Mouse (Mus musculus): Measurements from ENCODE around the gene Ubr4.

Gene Ubr4

DNA sequence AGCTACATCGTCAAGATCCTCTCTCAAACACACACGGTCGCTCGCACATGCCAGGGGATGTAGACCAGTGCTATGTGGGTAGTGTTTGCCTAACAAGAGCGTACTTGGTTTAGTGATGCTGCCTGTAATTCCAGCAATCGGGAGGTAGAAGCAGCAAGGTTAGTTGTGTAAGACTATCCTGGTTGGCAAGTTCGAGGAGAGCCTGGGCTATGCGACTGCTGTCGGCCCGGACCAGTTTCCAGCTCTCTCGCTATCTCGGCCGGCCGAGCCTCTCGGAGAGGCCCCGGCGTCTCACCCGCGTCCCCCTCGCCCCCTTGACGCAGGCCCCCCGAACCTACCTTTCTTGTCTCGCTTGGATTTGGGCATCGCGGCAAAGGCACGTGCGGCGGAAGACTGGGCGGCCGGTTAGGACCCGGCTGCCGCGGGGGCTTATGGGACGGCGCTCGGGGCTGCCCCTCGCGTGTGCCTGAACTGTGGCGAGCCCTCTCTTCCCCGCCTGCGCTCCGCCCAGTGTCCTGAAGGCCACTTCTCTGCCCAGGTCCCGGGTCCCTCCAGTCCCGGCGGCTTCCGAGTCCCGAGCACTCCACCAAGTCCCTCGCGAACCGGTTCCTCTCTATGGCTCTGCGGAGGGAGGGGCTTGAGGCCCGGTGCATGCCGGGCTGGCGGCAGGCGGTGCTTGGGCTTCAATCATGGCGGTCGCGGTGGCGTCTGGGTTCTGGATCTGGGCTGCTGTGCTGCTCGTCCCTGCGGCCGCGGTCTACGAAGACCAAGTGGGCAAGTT is at the start of gene Ubr4, which contains the start of the genes Mrto4 and Emc1:
Gene Ubr4, plus strand, starts transcription at position 679 of the 781 bp plus-strand sequence.
Gene Mrto4, minus strand, starts transcription at position 646 of the 781 bp plus-strand sequence.
Gene Emc1, plus strand, starts transcription at position 657 of the 781 bp plus-strand sequence.
- DNase-seq (ENCODE audit: low spot score in 2 of 2) = peak; percentile 83 to 93

DNA sequence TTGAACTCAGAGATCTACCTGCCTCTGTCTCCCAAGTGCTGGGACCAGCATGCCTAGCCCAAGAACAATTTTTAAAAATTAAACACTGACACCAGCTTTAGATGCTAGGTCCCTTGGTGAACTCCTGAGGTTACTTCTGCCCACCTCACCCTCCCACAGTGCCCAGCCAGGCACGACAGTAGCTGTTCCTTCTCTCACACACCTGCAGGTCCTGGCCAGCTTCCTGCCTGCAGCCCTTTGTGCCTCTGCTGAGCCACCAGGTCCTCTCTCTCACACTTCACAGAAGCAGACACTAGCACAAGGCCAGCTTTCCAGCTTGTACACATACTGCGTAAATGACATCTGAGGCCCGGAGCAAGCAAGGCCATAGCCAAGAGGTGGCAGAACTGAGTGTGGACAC is 46.9 kb upstream of the Ubr4 start:
- DNase-seq (ENCODE audit: low spot score in 2 of 2) = no peak

DNA sequence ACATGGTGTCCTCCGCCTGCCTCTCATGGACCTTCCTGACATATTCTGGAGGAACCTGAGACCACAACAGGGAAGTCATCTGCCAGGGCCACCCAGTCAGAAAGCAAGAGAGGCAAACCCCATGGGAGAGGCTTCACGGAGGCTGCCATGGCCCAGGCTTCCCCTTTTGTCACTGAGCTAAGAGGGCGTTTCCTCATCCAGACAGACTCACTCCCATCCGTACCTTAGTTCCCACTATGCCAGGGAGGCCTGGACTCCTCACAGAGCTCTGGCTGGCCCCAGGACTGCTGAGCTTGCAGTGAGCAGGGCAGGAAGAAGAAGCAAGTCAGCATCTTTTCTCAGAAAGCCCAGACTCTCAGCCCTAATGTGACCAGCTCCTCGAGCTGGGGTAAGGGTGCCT is 44.5 kb upstream of the Ubr4 start:
- peak; percentile 65 to 72 for DNase-seq (ENCODE audit: low spot score in 2 of 2)

DNA sequence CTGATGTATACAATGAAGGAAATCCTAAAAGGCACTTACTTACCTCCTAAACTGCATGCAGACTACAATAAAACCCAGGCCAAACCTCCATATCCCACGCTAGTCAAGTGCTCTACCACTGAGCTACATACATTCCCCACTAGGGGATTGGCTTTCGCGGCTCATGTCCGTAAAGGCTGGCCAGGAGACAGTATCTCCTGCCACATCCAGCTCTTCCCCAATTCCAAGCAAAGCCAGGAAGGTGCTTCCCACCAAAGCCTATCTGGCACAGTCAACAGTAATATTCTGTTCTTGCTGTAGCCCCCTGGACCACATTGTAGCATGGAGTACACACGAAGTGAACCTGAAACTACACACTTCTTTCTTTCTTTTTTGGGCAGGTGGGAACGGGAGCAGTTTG is 42.8 kb upstream of the Ubr4 start:
- peak in 1 of 2 experiments; percentile 60 for DNase-seq (ENCODE audit: low spot score in 2 of 2)

DNA sequence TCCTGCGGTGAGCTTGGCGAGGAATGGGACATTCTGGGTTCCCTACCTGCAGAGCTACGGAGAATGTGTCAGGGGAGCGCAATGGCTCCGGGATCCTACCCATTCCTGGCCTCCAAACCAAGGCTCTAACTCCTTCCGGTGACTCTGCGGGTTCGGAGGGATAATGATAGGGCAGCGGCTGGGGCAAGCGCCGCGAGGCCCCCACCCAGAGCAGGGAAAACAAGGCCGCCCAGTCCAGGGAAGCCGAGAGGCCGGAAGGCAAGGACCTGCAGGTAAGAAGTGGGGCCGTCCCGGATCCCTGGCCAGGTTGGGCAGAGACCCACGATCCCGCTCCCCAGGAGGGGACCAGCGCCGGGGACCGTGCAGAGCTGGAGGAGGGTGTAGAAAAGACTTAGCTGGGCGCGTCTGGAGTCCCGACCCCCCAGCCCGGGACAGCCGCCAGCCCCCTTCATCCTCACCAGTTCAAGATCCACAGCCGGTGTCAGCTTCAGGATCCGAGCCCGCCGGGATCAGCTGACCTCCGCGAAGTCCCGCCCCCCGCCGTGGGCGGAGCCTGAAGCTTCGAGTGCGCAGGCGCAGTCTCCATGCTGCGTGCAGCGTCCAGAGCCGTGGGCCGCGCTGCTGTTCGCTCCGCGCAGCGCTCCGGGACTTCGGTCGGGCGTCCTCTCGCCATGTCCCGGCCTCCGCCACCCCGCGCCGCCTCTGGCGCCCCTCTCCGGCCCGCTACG is 42.1 kb upstream of the Ubr4 start, which contains the start of the genes Pqlc2 and Akr7a5:
Gene Pqlc2, minus strand, starts transcription at position 538 of the 728 bp plus-strand sequence.
Gene Akr7a5, plus strand, starts transcription at position 574 of the 728 bp plus-strand sequence.
- DNase-seq (ENCODE audit: low spot score in 2 of 2) = peak; percentile 99 to 100

DNA sequence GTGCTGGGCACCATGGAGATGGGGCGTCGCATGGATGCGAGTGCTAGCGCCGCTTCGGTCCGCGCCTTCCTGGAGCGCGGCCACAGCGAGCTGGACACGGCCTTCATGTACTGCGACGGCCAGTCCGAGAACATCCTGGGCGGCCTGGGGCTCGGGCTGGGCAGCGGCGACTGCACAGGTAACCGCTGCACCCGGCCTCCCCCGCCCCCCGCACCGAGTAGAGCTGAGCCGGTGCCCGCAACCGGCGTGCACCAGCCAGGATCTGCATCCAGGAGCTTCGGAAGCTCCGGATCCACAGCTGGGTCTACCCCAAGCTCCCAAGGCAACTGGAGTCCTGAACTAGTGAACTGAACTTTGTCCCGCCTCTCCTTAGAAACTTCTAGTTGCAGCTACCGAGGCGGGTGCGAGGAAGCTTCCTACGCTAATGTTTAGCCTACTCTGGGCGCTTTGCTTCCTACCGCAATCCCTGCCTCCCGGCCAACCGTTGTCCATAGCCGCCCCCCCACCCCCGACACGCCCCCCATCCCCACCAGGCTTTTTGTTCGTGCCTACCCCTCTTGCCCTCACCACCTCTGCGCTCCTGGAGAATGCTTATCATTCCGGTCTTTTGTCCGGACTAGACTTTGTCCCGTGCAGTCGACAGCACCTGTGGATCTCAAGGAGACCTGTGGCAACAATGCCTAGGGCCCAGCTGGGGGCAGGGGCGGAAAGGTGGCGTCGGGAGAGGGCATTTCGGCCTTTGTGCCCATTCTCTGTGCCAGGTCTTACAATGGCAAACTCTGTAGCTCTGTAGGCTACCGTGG is 41.3 kb upstream of the Ubr4 start:
- peak in 1 of 2 experiments; percentile 13 for DNase-seq (ENCODE audit: low spot score in 2 of 2)

DNA sequence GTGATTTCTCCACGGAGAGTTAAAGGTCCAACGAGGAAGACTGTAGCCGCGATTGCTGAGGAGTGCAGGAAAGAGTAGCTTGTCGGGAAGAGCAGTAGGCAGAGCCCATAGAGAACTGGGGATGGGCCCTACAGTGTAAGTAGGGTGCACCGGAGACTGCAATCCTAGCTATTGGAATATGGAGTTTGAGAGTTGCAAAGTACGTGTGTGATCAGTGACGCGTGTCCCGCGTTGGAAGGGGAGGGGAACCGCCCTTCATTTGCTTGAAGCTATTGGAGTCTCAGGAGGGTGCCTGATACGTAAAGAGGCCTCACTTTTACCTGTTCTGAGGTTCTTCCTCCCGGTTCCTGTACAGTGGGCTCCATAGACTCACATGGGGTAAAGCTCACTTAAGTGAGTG is 40.7 kb upstream of the Ubr4 start:
- DNase-seq (ENCODE audit: low spot score in 2 of 2) = no peak

DNA sequence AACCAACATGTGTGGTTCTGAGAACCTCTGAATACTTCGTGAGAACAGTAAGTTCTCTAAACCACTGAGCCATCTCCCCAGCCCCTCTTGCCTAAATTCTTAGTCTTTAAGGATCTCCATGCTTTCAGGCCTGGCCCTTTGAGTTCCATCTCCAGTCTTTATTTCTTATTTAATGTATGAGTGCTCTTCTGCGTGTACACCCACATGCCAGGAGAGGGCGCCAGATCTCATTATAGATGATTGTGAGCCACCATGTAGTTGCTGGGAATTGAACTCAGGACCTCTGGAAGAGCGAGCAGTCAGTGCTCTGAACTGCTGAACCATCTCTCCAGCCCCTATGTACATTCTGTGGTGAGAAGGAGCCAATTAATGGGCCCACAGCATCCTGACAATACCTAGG is 39.8 kb upstream of the Ubr4 start:
- DNase-seq (ENCODE audit: low spot score in 2 of 2) = peak; percentile 54 to 81

DNA sequence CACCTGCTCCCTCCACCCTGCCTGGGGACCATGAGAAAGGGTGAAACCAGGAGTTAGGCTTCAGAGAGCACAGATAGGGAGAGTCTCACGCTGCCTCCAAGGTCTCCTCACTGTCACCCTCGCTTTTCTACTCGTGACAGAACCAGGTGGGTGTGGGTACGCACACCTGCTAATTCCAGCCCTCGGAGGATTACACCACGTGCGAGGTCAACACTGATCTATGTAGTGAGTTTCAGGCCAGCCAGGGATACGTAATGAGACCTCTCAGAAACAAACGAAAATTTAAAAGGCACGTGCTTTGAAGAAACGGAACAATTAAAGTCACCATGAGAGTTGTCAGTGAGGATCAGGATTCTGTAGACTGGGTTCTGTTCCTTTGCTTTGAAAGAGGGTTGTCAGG is 34.0 kb upstream of the Ubr4 start:
- DNase-seq (ENCODE audit: low spot score in 2 of 2) = no peak

DNA sequence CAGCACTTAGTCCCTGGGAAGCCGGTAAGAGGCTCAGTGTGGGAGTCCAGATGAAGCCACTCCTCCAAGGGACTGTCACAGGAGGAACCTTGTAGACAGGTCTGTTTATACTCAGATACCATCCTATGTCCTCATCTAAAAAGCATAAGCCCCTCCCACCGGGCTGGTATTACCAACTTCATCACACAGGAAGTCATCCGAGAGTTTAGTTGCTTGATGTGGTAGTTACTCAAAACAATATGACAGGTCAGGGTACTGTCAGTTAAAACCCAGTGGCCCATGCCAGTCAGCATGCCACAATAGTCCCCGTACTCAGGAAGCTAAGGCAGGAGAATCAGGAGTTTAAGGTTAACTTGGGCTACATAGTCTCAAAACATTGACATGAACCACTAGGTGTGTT is 32.7 kb upstream of the Ubr4 start:
- no peak for DNase-seq (ENCODE audit: low spot score in 2 of 2)

DNA sequence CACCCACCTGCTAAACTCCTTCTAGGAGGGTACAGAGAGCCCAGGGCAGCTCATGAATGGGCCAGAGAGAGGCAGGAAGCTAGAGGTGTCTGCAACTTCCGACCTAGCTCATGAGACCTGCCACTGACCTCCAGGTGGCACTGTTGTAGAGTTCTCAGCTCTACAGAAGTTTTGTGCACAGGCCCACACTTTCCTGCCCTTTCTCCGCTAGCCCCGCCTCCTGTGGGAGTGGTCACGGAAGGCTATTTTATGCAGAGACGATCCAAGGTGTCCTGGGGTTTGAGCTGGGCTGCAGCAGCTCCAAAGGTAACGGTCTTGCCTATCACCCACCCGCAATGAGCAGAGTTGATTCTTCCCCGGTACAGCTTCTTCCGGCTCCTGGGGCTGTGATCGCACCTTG is 21.8 kb upstream of the Ubr4 start:
- DNase-seq (ENCODE audit: low spot score in 2 of 2) = peak; percentile 87 to 92

DNA sequence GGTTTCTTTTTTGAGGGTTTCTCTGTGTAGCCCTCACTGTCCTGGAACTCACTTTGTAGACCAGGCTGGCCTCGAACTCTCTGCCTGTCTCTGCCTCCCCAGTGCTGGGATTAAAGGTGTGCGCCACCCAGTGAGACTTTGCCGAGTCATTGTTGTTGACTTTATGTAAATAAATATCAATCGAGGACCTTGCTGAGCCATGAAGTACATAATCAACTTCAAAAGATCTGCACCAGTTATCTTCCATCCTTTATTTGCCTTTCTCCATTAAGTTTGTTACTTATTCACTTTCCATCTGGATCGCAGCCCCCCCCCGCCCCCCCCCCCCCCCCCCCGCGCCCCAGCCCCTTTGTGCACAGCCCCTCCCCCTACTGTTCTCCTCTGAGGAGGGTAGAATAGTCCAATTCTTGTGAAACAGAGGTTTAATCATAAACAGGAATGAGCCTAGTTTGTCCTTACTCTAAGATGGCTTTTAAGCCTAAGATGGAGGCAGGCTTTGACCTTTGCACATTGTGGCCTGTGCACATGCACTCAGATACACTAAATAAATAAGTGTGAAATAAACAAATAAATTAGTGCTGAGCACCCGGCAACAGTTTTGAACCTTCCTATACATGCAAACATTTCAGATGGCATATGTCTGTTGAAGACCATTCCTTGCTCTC is 17.6 kb upstream of the Ubr4 start:
- DNase-seq (ENCODE audit: low spot score in 2 of 2) = no peak

DNA sequence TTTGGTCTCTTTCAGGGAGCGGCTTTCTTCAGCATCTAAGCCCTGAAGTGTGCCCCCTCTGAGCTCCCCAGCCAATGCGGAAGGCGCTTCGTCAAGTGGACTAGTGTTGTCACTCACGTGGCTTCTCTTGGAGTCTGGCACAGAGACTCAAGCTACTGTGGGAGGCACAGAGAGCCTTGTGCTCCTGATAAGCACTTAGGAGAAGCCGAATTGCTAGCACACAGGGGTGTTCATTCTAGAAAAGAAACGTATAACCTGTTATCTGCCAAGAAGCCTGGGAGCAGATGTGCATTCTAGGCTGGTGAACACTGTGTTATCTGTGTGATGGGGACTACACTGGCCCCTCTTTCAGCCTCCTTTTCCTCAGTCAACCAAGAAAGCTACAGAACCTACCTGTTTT is 16.9 kb upstream of the Ubr4 start:
- peak in 1 of 2 experiments; percentile 35 for DNase-seq (ENCODE audit: low spot score in 2 of 2)

DNA sequence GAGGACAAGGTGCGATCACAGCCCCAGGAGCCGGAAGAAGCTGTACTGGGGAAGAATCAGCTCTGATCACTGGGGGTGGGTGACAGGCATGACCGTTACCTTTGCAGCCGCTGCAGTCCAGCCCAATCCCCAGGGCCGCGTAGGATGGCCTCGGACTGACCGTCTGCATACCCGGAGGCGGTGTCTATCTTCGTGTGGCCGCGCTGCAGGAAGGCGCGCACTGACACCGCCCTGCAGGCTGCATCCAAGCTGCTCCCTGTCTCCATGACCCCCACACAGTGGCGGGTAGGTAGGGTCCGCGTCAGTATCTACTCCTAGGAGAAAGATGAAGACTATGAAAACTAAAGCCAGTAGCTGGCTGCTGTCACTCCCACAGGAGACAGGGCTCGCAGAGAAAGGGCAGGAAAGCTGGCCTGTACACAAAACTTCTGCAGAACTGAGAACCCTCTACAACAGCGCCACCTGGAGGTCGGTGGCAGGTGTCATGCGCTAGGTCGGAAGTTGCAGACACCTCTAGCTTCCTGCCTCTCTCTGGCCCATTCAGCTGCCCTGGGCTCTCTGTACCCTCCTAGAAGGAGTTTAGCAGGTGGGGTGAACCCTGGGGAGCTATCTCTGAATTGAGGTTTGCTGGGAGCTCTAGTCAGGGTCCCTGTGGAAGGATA is 15.5 kb upstream of the Ubr4 start:
- peak; percentile 86 to 97 for DNase-seq (ENCODE audit: low spot score in 2 of 2)

DNA sequence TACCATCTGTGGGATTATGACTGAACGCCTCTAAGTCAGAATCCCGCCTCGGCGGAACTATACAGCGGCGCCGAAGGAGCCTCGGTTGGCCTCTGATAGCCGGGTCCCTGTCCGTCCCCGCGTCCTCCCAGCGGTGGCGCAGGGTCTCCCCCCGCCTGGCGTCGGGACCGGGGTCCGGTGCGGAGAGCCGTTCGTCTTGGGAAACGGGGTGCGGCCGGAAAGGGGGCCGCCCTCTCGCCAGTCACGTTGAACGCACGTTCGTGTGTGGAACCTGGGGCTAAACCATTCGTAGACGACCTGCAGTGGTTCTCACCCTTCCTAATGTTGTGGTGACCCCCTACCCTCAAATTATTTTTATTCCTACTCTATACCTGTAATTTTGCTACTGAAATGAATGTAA is 14.3 kb upstream of the Ubr4 start:
- DNase-seq (ENCODE audit: low spot score in 2 of 2) = no peak

DNA sequence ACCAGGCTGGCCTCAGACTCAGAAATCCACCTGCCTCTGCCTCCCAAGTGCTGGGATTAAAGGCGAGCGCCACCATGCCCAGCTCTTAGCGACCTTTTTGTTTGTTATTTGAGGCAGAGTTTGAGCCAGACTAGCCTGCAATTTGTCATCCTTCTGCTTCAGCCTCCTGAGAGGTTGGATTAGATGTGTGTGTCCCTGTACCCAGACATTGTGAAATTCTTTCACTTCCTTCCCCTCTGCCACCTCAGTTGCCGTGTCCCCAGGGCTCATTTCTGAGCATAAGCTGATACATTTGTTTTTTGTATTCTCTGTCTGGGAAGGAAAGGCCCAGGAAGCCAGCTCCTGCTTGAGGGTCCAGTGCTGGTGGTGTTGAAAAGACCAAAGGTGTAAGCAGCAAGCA is 11.6 kb upstream of the Ubr4 start:
- no peak for DNase-seq (ENCODE audit: low spot score in 2 of 2)

DNA sequence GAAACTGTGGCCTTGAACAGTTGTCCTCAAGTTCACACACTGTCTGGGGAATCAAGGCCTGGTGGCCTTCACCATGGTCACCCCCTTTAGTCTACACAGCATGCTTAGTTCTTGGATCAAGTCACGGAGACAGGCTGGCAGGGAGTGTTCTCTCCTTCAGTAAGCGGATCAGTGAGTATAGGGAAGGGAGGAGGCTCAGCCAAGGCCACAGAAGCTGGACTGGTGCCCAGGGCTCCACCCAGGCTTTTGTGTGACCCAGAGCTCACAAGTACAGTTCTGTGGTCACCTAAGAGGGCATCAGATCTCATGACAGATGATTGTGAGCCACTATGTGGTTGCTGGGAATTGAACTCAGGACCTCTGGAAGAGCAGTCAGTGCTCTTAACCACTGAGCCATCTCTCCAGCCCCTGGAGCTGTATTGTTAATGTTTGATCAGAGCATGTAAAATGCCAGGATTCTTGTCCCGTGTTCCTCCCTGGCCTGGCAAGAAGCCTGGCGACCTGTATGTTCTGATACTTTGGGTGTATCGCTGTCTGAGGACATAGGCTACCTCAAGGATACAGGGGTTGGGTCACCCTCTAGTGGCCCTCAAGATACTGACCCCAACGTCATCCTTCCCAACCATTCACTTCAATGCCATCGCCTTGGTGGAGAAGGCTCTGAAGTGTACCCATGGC is 10.7 kb upstream of the Ubr4 start:
- peak in 1 of 2 experiments; percentile 33 for DNase-seq (ENCODE audit: low spot score in 2 of 2)

DNA sequence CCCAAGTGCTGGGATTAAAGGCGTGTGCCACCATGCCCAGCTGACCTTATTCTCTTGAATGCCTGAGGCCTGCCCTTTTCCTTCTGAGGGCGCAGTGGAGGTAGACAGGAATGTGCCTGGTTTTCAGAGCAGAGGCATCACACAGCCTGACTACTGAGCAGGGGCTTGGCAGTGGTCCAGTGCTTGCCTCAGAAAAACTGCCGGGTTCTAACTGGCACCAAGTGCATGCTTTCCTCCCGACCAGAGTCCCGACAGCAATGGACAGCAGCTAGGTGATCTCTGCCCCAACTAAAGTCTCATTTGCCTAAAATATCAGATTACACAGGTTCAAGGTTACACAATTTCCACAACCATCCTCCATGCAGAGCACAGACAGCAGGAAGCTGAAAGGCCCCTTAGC is 8.7 kb upstream of the Ubr4 start:
- no peak for DNase-seq (ENCODE audit: low spot score in 2 of 2)

DNA sequence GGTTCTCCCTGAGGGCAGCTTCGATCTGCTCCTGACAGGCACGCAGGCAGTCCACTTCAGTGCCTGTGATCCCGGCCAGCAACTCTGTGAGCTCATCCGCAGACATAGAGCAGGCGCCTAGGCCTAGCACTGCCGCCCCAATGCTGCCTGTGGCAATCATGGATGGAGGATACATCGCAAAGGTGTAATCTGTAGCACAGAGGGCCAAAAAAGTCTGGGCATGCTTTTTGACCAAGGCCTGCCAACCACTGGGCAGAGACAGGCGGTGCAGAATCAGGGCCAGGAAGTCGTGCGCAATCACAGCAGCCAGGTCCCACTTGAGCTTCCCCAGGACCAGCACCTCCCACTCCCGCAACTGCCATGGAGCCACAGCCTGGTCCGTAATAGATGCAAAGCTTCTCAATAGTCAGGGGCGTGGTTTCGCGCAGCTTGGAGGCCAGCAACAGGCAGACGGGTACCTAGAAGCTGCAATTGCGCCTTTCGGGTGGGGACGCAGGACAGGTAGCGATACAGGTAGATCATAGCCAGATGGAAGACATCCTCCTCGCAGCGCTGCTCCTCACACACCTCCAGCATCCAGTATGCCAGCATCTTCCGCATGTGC is 6.9 kb upstream of the Ubr4 start:
- no peak for DNase-seq (ENCODE audit: low spot score in 2 of 2)

DNA sequence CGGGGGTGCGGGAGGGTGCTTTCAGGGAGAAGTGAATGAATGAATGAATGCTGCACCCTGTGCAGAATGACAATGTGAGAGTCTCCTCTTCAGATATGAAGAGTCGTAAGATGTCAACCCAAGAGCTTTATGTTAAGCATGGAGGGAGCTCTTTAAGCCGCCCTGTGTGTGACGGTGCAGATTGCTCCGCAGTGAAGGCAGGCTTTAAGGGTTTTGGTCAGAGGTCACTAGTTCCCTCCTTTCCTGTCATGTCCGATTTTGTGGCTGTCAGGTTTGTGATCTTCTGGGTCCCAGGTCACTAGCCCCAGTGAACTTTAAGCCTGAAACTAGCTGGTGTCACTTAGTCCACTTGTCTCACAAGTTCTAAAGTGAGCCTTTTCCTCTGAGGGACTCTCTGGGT is 423 bp downstream of the Ubr4 start:
- DNase-seq (ENCODE audit: low spot score in 2 of 2) = no peak
